Comparison of ENCODE assay signal across 15 mouse cellular contexts in the genomic region with DNA sequence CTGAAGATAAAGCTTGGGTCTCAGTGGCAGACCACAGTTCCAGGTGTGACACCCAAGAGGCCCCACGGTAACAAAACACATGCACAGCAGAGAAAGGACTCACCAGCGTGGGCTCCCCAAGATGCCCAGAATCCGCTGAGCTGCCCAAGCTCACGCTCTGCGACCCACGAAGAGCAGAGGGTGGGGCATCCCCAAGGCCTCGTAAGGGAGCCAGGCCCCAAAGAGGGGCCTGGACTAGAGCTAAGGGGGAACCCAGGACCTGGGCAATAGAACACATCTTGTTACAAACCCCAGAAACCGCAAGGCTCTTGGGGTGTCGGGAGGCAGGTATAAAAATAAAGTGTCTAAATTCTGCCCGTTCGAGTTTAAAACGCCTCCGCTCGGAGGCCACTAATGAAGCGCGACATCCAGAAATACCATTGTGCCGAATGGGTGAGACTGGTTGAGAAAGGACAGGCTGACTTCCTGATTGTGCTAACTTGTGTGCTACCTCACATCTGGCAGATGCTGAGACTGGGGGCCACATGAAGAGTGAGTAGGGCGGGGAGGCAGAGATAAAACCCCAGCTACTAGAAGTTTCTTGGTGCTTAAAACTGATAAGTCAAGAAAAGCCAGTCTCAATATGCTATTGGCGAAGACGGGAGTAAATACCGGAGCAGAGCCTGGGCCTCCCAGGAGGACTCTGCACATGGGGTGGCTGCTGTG. TPM values are rescaled to one million over a fixed set of nuclear protein-coding genes. Genes with fewer than 3 reads are reported as not detected.
A peak's percentile ranks its signal among the peaks of the same experiment; 100 is the strongest.
DNase-seq lines count a peak whose midpoint lies in the region; ATAC-seq lines count a peak whose summit lies in the region.
"Had no signal": no experiment of that assay in that cellular context is flagged by ENCODE, and none has a peak within 500 bp of the region (broad histone marks: within the 10 kb centered on the region; RNA-seq: fewer than 3 reads in every experiment).

No protein-coding gene starts in this region.

- H3K9ac ChIP-seq in liver, embryonic 13.5 days = peak overlapping the region; percentile 49
- H3K9ac ChIP-seq: intestine, embryonic 15.5 days had no signal

- intact Hi-C loops in heart, postnatal 10 days (cut with DNase I) = no loop called here
- intact Hi-C loops in left cerebral cortex, postnatal 14 days (cut with DNase I) = no loop called here
- intact Hi-C loops in left cerebral cortex, postnatal 10 days (cut with DNase I) = no loop called here

- H3K4me3 ChIP-seq in heart, embryonic 10.5 days = no peak overlapping the region
- H3K4me3 ChIP-seq in liver, embryonic 13.5 days (replicated peaks) = peak overlapping the region; percentile 32
- H3K4me3 ChIP-seq: intestine, embryonic 15.5 days had no signal

- no peaks in the 10 kb centered on the region for H3K27me3 ChIP-seq in heart, embryonic 10.5 days (ENCODE audit: insufficient read depth, poor library complexity, severe bottlenecking)
- H3K27me3 ChIP-seq in liver, embryonic 13.5 days = no peaks in the 10 kb centered on the region
- H3K27me3 ChIP-seq: intestine, embryonic 15.5 days had no signal

- ATAC-seq in liver, embryonic 13.5 days (ENCODE audit: low read depth) = peak; percentile 97
- ATAC-seq: intestine, embryonic 15.5 days had no signal

- peaks cover 63% of the 10 kb centered on the region for H3K36me3 ChIP-seq in heart, embryonic 10.5 days
- peaks cover 17% of the 10 kb centered on the region for H3K36me3 ChIP-seq in liver, embryonic 13.5 days

- WGBS in heart, embryonic 10.5 days = 81% methylated on average over 21 of the region's 21 CpGs
- WGBS in liver, embryonic 13.5 days (ENCODE audit: insufficient replicate concordance) = 46% methylated on average over 21 of the region's 21 CpGs

- H3K9me3 ChIP-seq in heart, embryonic 10.5 days = no peaks in the 10 kb centered on the region
- peaks cover 4% of the 10 kb centered on the region; the same call in 1 of the 2 replicates for H3K9me3 ChIP-seq in liver, embryonic 13.5 days (replicated peaks)
- H3K9me3 ChIP-seq: intestine, embryonic 15.5 days had no signal

- H3K27ac ChIP-seq in heart, embryonic 10.5 days = peak overlapping the region; percentile 22; the same call in 1 of the 2 replicates
- H3K27ac ChIP-seq in liver, embryonic 13.5 days = peak overlapping the region; percentile 91
- H3K27ac ChIP-seq: intestine, embryonic 15.5 days had no signal

- DNase-seq in heart, embryonic 10.5 days (ENCODE audit: low spot score) = no peak
- no peak for DNase-seq in heart, postnatal 10 days
- peak; percentile 13 for DNase-seq in thymus, postnatal 0 days (ENCODE audit: low spot score)
- DNase-seq in thymus, postnatal 25 days = no peak
- peak; percentile 72 for DNase-seq in liver, embryonic 13.5 days
- no peak for DNase-seq in left cerebral cortex, postnatal 14 days (ENCODE audit: low spot score in 2 of 2)
- no peak for DNase-seq in left cerebral cortex, postnatal 10 days (ENCODE audit: extremely low spot score in 1 of 2, low spot score in 2 of 2)
- DNase-seq in cerebellum, adult 11-12 months = no peak
- DNase-seq: adrenal gland, adult 8-10 months; cerebellum, adult 9-11 months; gastrocnemius, postnatal 10 days; kidney, postnatal 10 days; right cerebral cortex, postnatal 4 days; thymus, postnatal 4 days had no signal

- peaks cover 15% of the 10 kb centered on the region for H3K4me1 ChIP-seq in heart, embryonic 10.5 days
- peaks cover 37% of the 10 kb centered on the region for H3K4me1 ChIP-seq in liver, embryonic 13.5 days (replicated peaks)

- peak overlapping the region; percentile 63 for H3K4me2 ChIP-seq in liver, embryonic 13.5 days
- H3K4me2 ChIP-seq: intestine, embryonic 15.5 days had no signal

RNA-seq across cellular contexts. Expression of a gene that starts 25.3 kb away (rescaled TPM):
- polyA plus RNA-seq in heart, embryonic 10.5 days (2016; fragmentation: Nextera tagmentation; extraction: Ambion mirVana) = 15.9 and 16.9 TPM in 2 replicates
- 10 to 100 TPM in 1 of 2 experiments, 1 to 10 TPM in 1; 9.4 to 11.3 TPM for total RNA-seq in heart, postnatal 10 days (2021)
- 22.5 and 24.0 TPM in 2 replicates for polyA plus RNA-seq in thymus, postnatal 0 days (2015; fragmentation: Nextera tagmentation; extraction: Ambion mirVana)
- polyA plus RNA-seq in liver, embryonic 13.5 days (2015; fragmentation: Nextera tagmentation; extraction: Ambion mirVana) = 5.1 and 6.0 TPM in 2 replicates
- total RNA-seq in left cerebral cortex, postnatal 14 days (2021) = 10 to 100 TPM; 15.0 to 15.4 TPM
- total RNA-seq in left cerebral cortex, postnatal 10 days (2021) = 10 to 100 TPM; 20.5 to 22.2 TPM

RNA-seq across cellular contexts. Expression of a gene that starts 35.2 kb away (rescaled TPM):
- 17.6 and 19.4 TPM in 2 replicates for polyA plus RNA-seq in heart, embryonic 10.5 days (2016; fragmentation: Nextera tagmentation; extraction: Ambion mirVana)
- 10 to 100 TPM; 43.7 to 55.0 TPM for total RNA-seq in heart, postnatal 10 days (2021)
- polyA plus RNA-seq in thymus, postnatal 0 days (2015; fragmentation: Nextera tagmentation; extraction: Ambion mirVana) = 8.0 and 10.3 TPM in 2 replicates
- polyA plus RNA-seq in liver, embryonic 13.5 days (2015; fragmentation: Nextera tagmentation; extraction: Ambion mirVana) = 5.1 and 6.8 TPM in 2 replicates
- 100 to 1,000 TPM; 108 to 111 TPM for total RNA-seq in left cerebral cortex, postnatal 14 days (2021)
- 100 to 1,000 TPM; 111 to 114 TPM for total RNA-seq in left cerebral cortex, postnatal 10 days (2021)

Comparison
In these comparisons a context has a peak if more than half of its experiments do, and no peak if none do; other contexts are left out.
1. DNase-seq: peak in thymus, postnatal 0 days (single experiment) and liver, embryonic 13.5 days (single experiment); none in heart, embryonic 10.5 days (single experiment), heart, postnatal 10 days (0 of 2), thymus, postnatal 25 days (single experiment), left cerebral cortex, postnatal 14 days (0 of 2), left cerebral cortex, postnatal 10 days (0 of 2) and cerebellum, adult 11-12 months (single experiment).